Mouse (Mus musculus): ENCODE measurements at regions not wholly inside any gene's neighbourhood (a gene's known extent, or its start where the extent isn't known, plus 50 kb on each side); places are given as distances from the start of the nearest gene placed in this dataset.
"Not testable (repeated sequence)": the region's sequence is repeated elsewhere in the genome, so short reads cannot be mapped to it uniquely, and the experiment has no call there.

- not testable (repeated sequence) for H3K36me3 ChIP-seq (replicated peaks; ENCODE audit: control insufficient read depth, insufficient read depth, low read depth, low read length); H3K4me1 ChIP-seq (ENCODE audit: control insufficient read depth, insufficient read depth, low read length); H3K27ac ChIP-seq (replicated peaks; ENCODE audit: low read depth, low read length); H3K27me3 ChIP-seq (ENCODE audit: control insufficient read depth, insufficient read depth, low read length); H3K4me2 ChIP-seq (ENCODE audit: low read depth, low read length); DNase-seq (ENCODE audit: low spot score); H3K9me3 ChIP-seq (replicated peaks; ENCODE audit: control insufficient read depth, low read length); ATAC-seq (replicated peaks; ENCODE audit: insufficient number of reproducible peaks, low FRiP score, low TSS enrichment, low read depth); H3K4me3 ChIP-seq (ENCODE audit: low read depth, low read length); H3K9ac ChIP-seq (replicated peaks; ENCODE audit: low read length)
- WGBS = 32% methylated on average over 1 of the region's 1 CpGs
Measured at GRCm38 (mm10) chr3:8245822-8246221, 1364.1 kb downstream of the Zfp704 start.

DNA sequence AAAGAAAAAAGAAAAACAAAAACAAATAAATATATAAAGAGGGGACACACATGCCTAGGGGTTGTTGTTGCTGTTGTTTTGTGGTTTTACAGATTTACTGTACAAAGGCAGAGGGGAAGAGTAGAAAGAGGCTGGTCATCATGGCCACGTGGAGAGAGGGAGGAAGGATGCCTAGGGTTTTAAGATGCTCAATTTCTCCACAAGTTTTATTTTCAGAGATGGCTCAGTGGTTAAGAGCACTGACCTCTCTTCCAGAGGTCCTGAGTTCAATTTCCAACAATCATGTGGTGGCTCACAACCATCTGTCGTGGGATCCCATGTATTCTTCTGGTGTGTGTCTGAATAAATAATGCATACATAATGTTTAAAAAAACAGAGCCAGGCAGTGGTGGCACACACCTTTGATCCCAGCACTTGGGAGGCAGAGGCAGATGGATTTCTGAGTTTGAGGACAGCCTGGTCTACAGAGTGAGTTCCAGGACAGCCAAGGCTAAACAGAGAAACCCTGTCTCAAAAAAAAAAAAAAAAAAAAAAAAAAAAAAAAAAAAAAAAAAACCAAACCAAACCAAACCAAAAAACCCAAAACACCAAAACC is 1364.6 kb downstream of the Zfp704 start:
- ATAC-seq (replicated peaks; ENCODE audit: insufficient number of reproducible peaks, low FRiP score, low TSS enrichment, low read depth); H3K4me2 ChIP-seq (ENCODE audit: low read depth, low read length); H3K9me3 ChIP-seq (replicated peaks; ENCODE audit: control insufficient read depth, low read length); H3K4me3 ChIP-seq (ENCODE audit: low read depth, low read length); H3K4me1 ChIP-seq (ENCODE audit: control insufficient read depth, insufficient read depth, low read length); H3K27ac ChIP-seq (replicated peaks; ENCODE audit: low read depth, low read length); H3K27me3 ChIP-seq (ENCODE audit: control insufficient read depth, insufficient read depth, low read length); H3K9ac ChIP-seq (replicated peaks; ENCODE audit: low read length); H3K36me3 ChIP-seq (replicated peaks; ENCODE audit: control insufficient read depth, insufficient read depth, low read depth, low read length): not testable (repeated sequence)
- peak; percentile 74 for DNase-seq (ENCODE audit: low spot score)
- WGBS = 77% methylated on average over 2 of the region's 2 CpGs

DNA sequence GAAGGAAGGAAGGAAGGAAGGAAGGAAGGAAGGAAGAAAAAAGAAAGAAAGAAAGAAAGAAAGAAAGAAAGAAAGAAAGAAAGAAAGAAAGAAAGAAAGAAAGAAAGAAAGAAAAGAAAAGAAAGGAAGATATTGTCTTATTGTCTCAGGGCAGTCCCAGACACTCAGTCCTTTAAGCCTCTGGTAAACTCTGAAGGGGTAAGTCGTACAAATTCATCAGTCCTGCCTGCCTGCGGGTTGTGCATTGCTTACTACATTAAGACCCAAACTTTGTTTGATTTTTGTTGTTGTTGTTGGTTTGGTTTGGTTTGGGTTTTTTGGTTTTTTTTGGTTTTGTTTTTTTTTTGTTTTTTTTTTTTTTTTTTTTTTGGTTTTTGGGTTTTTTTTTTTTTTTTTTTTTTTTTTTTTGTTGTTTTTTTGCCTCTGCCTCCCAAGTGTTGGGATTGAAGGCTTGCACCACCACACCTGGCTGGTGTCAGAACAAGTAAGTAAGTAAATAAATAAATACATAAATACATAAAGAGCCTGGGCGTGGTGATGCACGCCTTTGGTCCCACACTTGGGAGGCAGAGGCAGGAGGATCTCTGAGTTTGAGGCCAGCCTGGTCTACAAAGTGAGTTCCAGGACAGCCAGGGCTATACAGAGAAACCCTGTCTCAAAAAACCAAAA is 1365.2 kb downstream of the Zfp704 start:
- WGBS = 89% methylated on average over 4 of the region's 4 CpGs
- H3K4me2 ChIP-seq (ENCODE audit: low read depth, low read length); H3K9me3 ChIP-seq (replicated peaks; ENCODE audit: control insufficient read depth, low read length); H3K27me3 ChIP-seq (ENCODE audit: control insufficient read depth, insufficient read depth, low read length); H3K9ac ChIP-seq (replicated peaks; ENCODE audit: low read length); H3K36me3 ChIP-seq (replicated peaks; ENCODE audit: control insufficient read depth, insufficient read depth, low read depth, low read length); H3K27ac ChIP-seq (replicated peaks; ENCODE audit: low read depth, low read length); H3K4me1 ChIP-seq (ENCODE audit: control insufficient read depth, insufficient read depth, low read length); H3K4me3 ChIP-seq (ENCODE audit: low read depth, low read length); ATAC-seq (replicated peaks; ENCODE audit: insufficient number of reproducible peaks, low FRiP score, low TSS enrichment, low read depth): not testable (repeated sequence)
- peak; percentile 73 for DNase-seq (ENCODE audit: low spot score)

- Histone ChIP-seq H3K4me2 (ENCODE audit: low read depth, low read length) (no peak overlapping the region), H3K9me3 (replicated peaks; ENCODE audit: control insufficient read depth, low read length) (no peaks in the 10 kb centered on the region), H3K4me3 (ENCODE audit: low read depth, low read length) (no peak overlapping the region), H3K4me1 (ENCODE audit: control insufficient read depth, insufficient read depth, low read length) (no peaks in the 10 kb centered on the region), H3K27ac (replicated peaks; ENCODE audit: low read depth, low read length) (no peak overlapping the region), H3K9ac (replicated peaks; ENCODE audit: low read length) (no peak overlapping the region), H3K27me3 (ENCODE audit: control insufficient read depth, insufficient read depth, low read length) (no peaks in the 10 kb centered on the region), H3K36me3 (replicated peaks; ENCODE audit: control insufficient read depth, insufficient read depth, low read depth, low read length) (no peaks in the 10 kb centered on the region)
- ATAC-seq (replicated peaks; ENCODE audit: insufficient number of reproducible peaks, low FRiP score, low TSS enrichment, low read depth) (0 out of 2 replicates have a peak, but pooled peaks have one; percentile 48), DNase-seq (ENCODE audit: low spot score) (no peak)
- WGBS = 73% methylated on average over 6 of the region's 6 CpGs
Measured at GRCm38 (mm10) chr3:8206623-8207404, 1403.1 kb downstream of the Zfp704 start.

DNA sequence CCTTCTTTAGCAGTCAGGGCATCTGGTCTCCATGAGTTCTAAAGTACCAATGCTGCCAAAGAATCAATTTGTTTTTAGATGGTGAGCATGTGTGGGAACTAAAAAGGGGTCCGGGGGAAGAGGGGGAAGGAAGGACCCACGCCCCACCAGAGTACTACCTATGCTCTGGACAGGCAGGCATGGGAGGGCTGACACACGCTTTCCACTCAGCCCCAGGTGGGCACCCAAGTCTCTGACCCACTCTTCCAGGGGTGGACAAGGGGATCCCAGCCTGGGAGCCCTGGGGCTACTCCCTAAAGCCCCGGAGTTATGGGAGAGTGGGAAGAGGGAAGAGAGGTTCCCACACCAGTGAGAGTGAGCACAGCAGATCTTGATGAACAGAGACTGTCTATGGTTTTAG is 1446.9 kb downstream of the Zfp704 start:
- Histone ChIP-seq H3K4me1 (ENCODE audit: control insufficient read depth, insufficient read depth, low read length) (no peaks in the 10 kb centered on the region), H3K27me3 (ENCODE audit: control insufficient read depth, insufficient read depth, low read length) (no peaks in the 10 kb centered on the region), H3K4me2 (ENCODE audit: low read depth, low read length) (no peak overlapping the region), H3K36me3 (replicated peaks; ENCODE audit: control insufficient read depth, insufficient read depth, low read depth, low read length) (no peaks in the 10 kb centered on the region), H3K9ac (replicated peaks; ENCODE audit: low read length) (no peak overlapping the region), H3K4me3 (ENCODE audit: low read depth, low read length) (no peak overlapping the region), H3K9me3 (replicated peaks; ENCODE audit: control insufficient read depth, low read length) (no peaks in the 10 kb centered on the region), H3K27ac (replicated peaks; ENCODE audit: low read depth, low read length) (no peak overlapping the region)
- DNase-seq (ENCODE audit: low spot score) (no peak), ATAC-seq (replicated peaks; ENCODE audit: insufficient number of reproducible peaks, low FRiP score, low TSS enrichment, low read depth) (no peak)
- WGBS = 74% methylated on average over 4 of the region's 4 CpGs

DNA sequence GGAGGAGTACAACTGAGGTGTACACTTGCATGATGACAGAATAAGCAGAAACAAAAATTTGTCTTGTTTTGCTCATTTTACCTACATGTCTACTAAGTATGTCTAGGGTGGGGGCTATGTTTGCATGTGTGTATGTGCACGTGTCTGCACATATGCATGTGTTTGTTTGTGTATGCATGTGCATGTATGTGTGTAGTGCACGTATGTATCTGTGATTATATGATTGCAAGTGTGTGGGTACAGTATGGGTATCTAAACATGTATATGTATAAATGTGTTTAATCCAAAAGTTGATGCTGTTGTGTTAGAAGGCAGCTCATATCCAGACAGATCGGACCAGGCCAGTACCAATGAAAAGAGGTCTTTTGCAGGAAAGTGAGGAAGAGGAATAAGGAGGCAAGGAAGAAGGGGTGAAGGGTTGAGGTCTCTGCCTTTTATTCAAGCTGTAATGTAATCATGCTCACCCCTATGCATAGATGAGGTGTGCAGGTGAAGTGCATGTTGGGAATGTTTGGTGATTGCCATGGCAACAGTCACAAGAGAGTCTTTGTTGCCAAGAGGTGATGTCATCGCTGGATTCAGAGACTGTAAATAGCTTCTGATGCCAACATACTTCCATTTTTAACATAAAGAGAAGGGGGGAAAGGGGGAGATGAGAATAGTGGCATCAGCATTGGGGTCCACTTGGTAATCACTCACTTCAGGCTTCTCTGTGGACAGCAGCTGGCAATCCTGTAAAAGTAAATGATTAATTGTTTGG is 1447.7 kb downstream of the Zfp704 start:
- DNase-seq (ENCODE audit: low spot score) = peak; percentile 20
- no peaks in the 10 kb centered on the region for H3K36me3 ChIP-seq (replicated peaks; ENCODE audit: control insufficient read depth, insufficient read depth, low read depth, low read length)

DNA sequence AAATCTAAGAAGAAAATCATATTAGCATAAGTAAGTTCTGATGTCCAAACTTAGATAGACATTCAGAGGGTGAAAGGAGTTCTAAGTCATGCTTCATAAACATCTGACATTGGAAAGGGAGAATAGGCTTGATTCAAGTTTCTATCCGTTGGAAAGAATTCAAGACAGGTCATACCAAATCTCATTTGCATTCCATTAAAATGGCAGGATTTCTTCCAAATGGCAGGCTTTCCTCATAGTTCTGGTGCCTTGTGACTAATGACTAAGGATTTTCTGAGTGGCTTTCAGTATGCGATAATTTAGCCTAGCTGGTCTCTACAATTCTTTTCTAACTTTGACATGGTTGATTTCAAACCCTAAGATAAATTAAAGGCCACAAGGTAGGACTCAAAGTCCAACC is 1466.9 kb downstream of the Zfp704 start:
- no peak overlapping the region for H3K9ac ChIP-seq (replicated peaks; ENCODE audit: low read length)
- H3K36me3 ChIP-seq (replicated peaks; ENCODE audit: control insufficient read depth, insufficient read depth, low read depth, low read length) = no peaks in the 10 kb centered on the region
- no peak overlapping the region for H3K4me2 ChIP-seq (ENCODE audit: low read depth, low read length)
- WGBS = 80% methylated on average over 2 of the region's 2 CpGs
- H3K27ac ChIP-seq (replicated peaks; ENCODE audit: low read depth, low read length) = no peak overlapping the region
- no peak for ATAC-seq (replicated peaks; ENCODE audit: insufficient number of reproducible peaks, low FRiP score, low TSS enrichment, low read depth)
- no peaks in the 10 kb centered on the region for H3K4me1 ChIP-seq (ENCODE audit: control insufficient read depth, insufficient read depth, low read length)
- no peaks in the 10 kb centered on the region for H3K27me3 ChIP-seq (ENCODE audit: control insufficient read depth, insufficient read depth, low read length)
- no peaks in the 10 kb centered on the region for H3K9me3 ChIP-seq (replicated peaks; ENCODE audit: control insufficient read depth, low read length)
- H3K4me3 ChIP-seq (ENCODE audit: low read depth, low read length) = no peak overlapping the region
- no peak for DNase-seq (ENCODE audit: low spot score)

More for the DNA sequence above, 1447.7 kb downstream of the Zfp704 start:
- H3K4me2 ChIP-seq (ENCODE audit: low read depth, low read length) = no peak overlapping the region
- no peaks in the 10 kb centered on the region for H3K27me3 ChIP-seq (ENCODE audit: control insufficient read depth, insufficient read depth, low read length)
- no peaks in the 10 kb centered on the region for H3K4me1 ChIP-seq (ENCODE audit: control insufficient read depth, insufficient read depth, low read length)
- no peak overlapping the region for H3K4me3 ChIP-seq (ENCODE audit: low read depth, low read length)
- peak; percentile 34; the same call in 1 of the 2 replicates for ATAC-seq (replicated peaks; ENCODE audit: insufficient number of reproducible peaks, low FRiP score, low TSS enrichment, low read depth)
- no peak overlapping the region for H3K27ac ChIP-seq (replicated peaks; ENCODE audit: low read depth, low read length)
- no peak overlapping the region for H3K9ac ChIP-seq (replicated peaks; ENCODE audit: low read length)
- no peaks in the 10 kb centered on the region for H3K9me3 ChIP-seq (replicated peaks; ENCODE audit: control insufficient read depth, low read length)
- whole genome bisulfite sequencing = 85% methylated on average over 4 of the region's 4 CpGs
